Mouse (Mus musculus) C2C12 (cell line): ENCODE data around the gene Ppia.

Experiments used
- CEBPB ChIP-seq: IDR thresholded peaks from one replicate; pipeline ENCODE4 v1.6.1; 2011; ENCODE audit warnings: low read depth, mild to moderate bottlenecking, control low read depth, moderate library complexity
- CTCF ChIP-seq: IDR thresholded peaks from one replicate; pipeline ENCODE4 v1.5.1; 2011; ENCODE audit not compliant: control insufficient read depth, insufficient read depth, insufficient read length
- MAX ChIP-seq: IDR thresholded peaks from one replicate; pipeline ENCODE4 v1.6.1; 2011; ENCODE audit warnings: mild to moderate bottlenecking, control low read depth

DNA sequence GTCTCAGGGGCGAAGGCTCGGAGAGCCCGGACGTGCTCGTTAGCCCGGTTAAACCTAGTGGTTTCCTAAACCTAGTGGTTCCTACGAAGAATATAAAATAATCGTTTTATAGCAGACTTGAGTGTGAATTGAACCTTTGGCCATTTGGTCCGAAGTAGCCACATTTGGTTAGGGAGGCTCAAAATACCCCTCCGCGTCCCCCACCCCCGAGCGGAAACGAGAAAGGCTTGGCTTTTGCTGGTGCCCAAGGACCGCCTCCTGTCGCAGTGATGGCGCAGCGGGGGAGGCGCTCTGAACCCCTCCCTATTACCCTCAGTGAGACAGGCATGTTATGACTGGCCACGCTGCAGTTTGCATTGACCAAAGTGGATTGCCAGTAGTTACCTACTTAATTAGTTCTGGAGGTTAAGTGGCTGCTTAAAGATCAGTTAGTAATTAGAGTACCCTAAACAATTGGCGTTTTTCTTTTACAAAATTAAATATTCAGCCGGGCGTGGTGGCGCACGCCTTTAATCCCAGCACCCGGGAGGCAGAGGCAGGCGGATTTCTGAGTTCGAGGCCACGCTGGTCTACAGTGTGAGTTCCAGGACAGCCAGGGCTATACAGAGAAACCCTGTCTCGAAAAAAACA is 1.3 kb downstream of the Ppia start:
- TF ChIP-seq MAX: no peak
- TF ChIP-seq CTCF: no peak
- no peak for TF ChIP-seq CEBPB
